Mouse (Mus musculus) olfactory bulb, adult 2 months (tissue): ENCODE measurements around the gene Sae1. TPM values are rescaled to one million over a fixed set of nuclear protein-coding genes. Genes with fewer than 3 reads are reported as not detected.

Experiments
- H3K27ac ChIP-seq: fragments of 200-500 bp; 2 replicates; pipeline ENCODE4 v1.5.1; 2012; ENCODE audit warnings: low read depth, low read length; ENCODE audit not compliant: insufficient read depth
- H3K4me1 ChIP-seq: fragments of 200-500 bp; 2 replicates; pipeline ENCODE4 v1.6.1; 2012; ENCODE audit warnings: low read length; ENCODE audit not compliant: control insufficient read depth, insufficient read depth
- H3K4me3 ChIP-seq: fragments of 200-500 bp; 2 replicates; pipeline ENCODE4 v1.5.1; 2012; ENCODE audit warnings: mild to moderate bottlenecking, low read depth, low read length, moderate library complexity; ENCODE audit not compliant: insufficient read depth
- CTCF ChIP-seq: fragments of 200-500 bp; IDR thresholded peaks from 2 replicates; pipeline ENCODE4 v1.5.1; 2012; ENCODE audit warnings: low read depth, mild to moderate bottlenecking, low read length, moderate library complexity; ENCODE audit not compliant: insufficient read depth
- POLR2A ChIP-seq: fragments of 200-500 bp; IDR thresholded peaks from 2 replicates; pipeline ENCODE4 v1.6.1; 2012; ENCODE audit warnings: mild to moderate bottlenecking, low read depth, low read length, moderate library complexity; ENCODE audit not compliant: insufficient read depth
- WGBS: fragments of 180-500 bp; shearing (Covaris S2); methylation state at CpG from one replicate; pipeline ENCODE4 v1.1.7; 2018; 5-methylcytosine and 5-hydroxymethylcytosine counted together
- polyA plus RNA-seq: library from polyadenylated mRNA; stranded (reverse); fragments of >200 nt; gene quantifications from 2 replicates; pipeline ENCODE4 v1.2.4, GENCODE M21; 2012; ENCODE audit warnings: low replicate concordance; ENCODE audit not compliant: missing spikeins, insufficient read depth, insufficient read length

Sae1 gene
- polyA plus RNA-seq, 1 experiment, result not detected

- Histone ChIP-seq H3K4me1 (peaks cover 3% of the 10 kb centered on the region; the same call in 1 of the 2 replicates), H3K4me3 (no peak overlapping the region), H3K27ac (no peak overlapping the region)
- 83% methylated on average over 3 of the region's 3 CpGs for WGBS
- TF ChIP-seq CTCF, result no peak
- no peak for TF ChIP-seq POLR2A
Observed at GRCm38 (mm10) chr7:16329146-16329545, 58.5 kb downstream of the Sae1 start.

- no peak overlapping the region for H3K27ac ChIP-seq
- TF ChIP-seq CTCF, result 0 out of 2 replicates have a peak, but pooled peaks have one; percentile 4
- TF ChIP-seq POLR2A, result no peak
- 95% methylated on average over 2 of the region's 2 CpGs for WGBS
- no peak overlapping the region for H3K4me3 ChIP-seq
- H3K4me1 ChIP-seq, result peaks cover 3% of the 10 kb centered on the region; the same call in 1 of the 2 replicates
Observed at GRCm38 (mm10) chr7:16326607-16326971, 61.0 kb downstream of the Sae1 start.

- no peak overlapping the region for H3K4me3 ChIP-seq
- TF ChIP-seq POLR2A, result no peak
- peak; percentile 39; the same call in 1 of the 2 replicates for TF ChIP-seq CTCF
- H3K4me1 ChIP-seq, result peaks cover 3% of the 10 kb centered on the region; the same call in 1 of the 2 replicates
- WGBS, result 23% methylated on average over 8 of the region's 8 CpGs
- no peak overlapping the region for H3K27ac ChIP-seq
Observed at GRCm38 (mm10) chr7:16325920-16326606, 61.5 kb downstream of the Sae1 start.

GRCm38 (mm10) chr7:16324661-16325060 is 62.9 kb downstream of the Sae1 start:
- H3K4me1 ChIP-seq, result peaks cover 3% of the 10 kb centered on the region; the same call in 1 of the 2 replicates
- H3K4me3 ChIP-seq, result no peak overlapping the region
- no peak for TF ChIP-seq CTCF
- no peak for TF ChIP-seq POLR2A
- H3K27ac ChIP-seq, result no peak overlapping the region
- WGBS, result 90% methylated on average over 7 of the region's 7 CpGs

- H3K4me1 ChIP-seq, result no peaks in the 10 kb centered on the region
Observed at GRCm38 (mm10) chr7:16320479-16320878, 67.1 kb downstream of the Sae1 start.

GRCm38 (mm10) chr7:16319216-16319615 is 68.4 kb downstream of the Sae1 start:
- TF ChIP-seq POLR2A (no peak), CTCF (no peak)
- H3K4me1 ChIP-seq, result peaks cover 2% of the 10 kb centered on the region
- no peak overlapping the region for H3K27ac ChIP-seq
- no peak overlapping the region for H3K4me3 ChIP-seq
- 90% methylated on average over 4 of the region's 4 CpGs for WGBS

More at GRCm38 (mm10) chr7:16320479-16320878, 67.1 kb downstream of the Sae1 start:
- 97% methylated on average over 6 of the region's 6 CpGs for WGBS
- no peak overlapping the region for H3K27ac ChIP-seq
- TF ChIP-seq POLR2A, result no peak
- no peak for TF ChIP-seq CTCF
- no peak overlapping the region for H3K4me3 ChIP-seq

- Histone ChIP-seq H3K27ac (no peak overlapping the region), H3K4me1 (peaks cover 21% of the 10 kb centered on the region), H3K4me3 (no peak overlapping the region)
- 89% methylated on average over 14 of the region's 14 CpGs for WGBS
- no peak for TF ChIP-seq POLR2A
- TF ChIP-seq CTCF, result no peak
Observed at GRCm38 (mm10) chr7:16317094-16317493, 70.5 kb downstream of the Sae1 start.

- Histone ChIP-seq H3K27ac (no peak overlapping the region), H3K4me1 (peaks cover 35% of the 10 kb centered on the region), H3K4me3 (no peak overlapping the region)
- WGBS, result 74% methylated on average over 4 of the region's 4 CpGs
- TF ChIP-seq POLR2A, result no peak
- no peak for TF ChIP-seq CTCF
Observed at GRCm38 (mm10) chr7:16315222-16315759, 72.3 kb downstream of the Sae1 start.

GRCm38 (mm10) chr7:16314221-16314775 is 73.3 kb downstream of the Sae1 start:
- peak overlapping the region; percentile 75 for H3K4me3 ChIP-seq
- H3K27ac ChIP-seq, result 0 out of 2 replicates have a peak overlapping the region, but pooled peaks have one; percentile 4
- TF ChIP-seq POLR2A (no peak), CTCF (0 out of 2 replicates have a peak, but pooled peaks have one; percentile 14)
- peaks cover 35% of the 10 kb centered on the region for H3K4me1 ChIP-seq
- WGBS, result 14% methylated on average over 13 of the region's 13 CpGs
